Mouse (Mus musculus): Measurements from ENCODE around the gene Pappa2.

GRCm38 (mm10) chr1:158739132-158739919 lies 241.0 kb downstream of the Pappa2 start:
- TF ChIP-seq CTCF (IDR thresholded peaks at IDR 0.05; ENCODE audit: low read depth, low read length) (no peak), POLR2A (IDR thresholded peaks at IDR 0.05; ENCODE audit: borderline replicate concordance, low read depth, low read length) (no peak)
